Mouse (Mus musculus) gastrocnemius, postnatal 36 days (tissue): Measurements from ENCODE around the gene Gm10801. TPM values are rescaled to one million over a fixed set of nuclear protein-coding genes. Genes with fewer than 3 reads are reported as not detected.
"Not testable (repeated sequence)": the region's sequence is repeated elsewhere in the genome, so short reads cannot be mapped to it uniquely, and the experiment has no call there.

Experiments used
- DNase-seq, 2 experiments: peaks; one replicate each; pipeline ENCODE4 v3.0.0; 2022
- intact Hi-C: fragments of 180-260 bp; cut with DNase I; formaldehyde crosslinking; loops from one replicate; pipeline ENCODE4 v1.15.1; 2025
- long read RNA-seq, 2 experiments: library from polyadenylated mRNA; stranded (forward); transcript quantifications; one replicate each; pipeline ENCODE4 v2.0.0; 2021
- total RNA-seq, 2 experiments: library from RNA; stranded (reverse); gene quantifications; 2 replicates each; pipeline ENCODE4 v1.2.3; 2021

Gm10801 gene
- total RNA-seq = not detected
- long read RNA-seq, experiment 1 = 0 reads
- long read RNA-seq, experiment 2 = 0 reads

- DNase-seq, intact Hi-C loops: not testable (repeated sequence)
Measured at GRCm38 (mm10) chr2:98661937-98662336, at the start of gene Gm10801. TSS of gene Gm10801 (plus strand) at chr2:98662237.

DNA sequence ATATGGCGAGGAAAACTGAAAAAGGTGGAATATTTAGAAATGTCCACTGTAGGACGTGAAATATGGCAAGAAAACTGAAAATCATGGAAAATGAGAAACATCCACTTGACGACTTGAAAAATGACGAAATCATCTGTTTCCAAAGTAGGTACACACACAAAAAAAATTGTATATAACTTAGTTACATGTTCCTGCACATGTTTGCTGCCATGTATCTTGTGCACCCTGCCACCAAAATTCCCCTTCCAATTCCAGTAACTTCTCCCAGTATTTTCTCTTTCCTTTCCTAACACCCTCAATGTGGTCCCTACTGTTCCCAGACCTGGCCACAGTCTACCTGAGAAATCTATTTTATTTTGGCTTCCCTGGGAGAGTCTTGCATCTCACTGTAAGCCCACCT, 5.2 kb downstream of the Gm10801 start, which contains the start of gene Gm10800:
Gene Gm10800 (minus strand): TSS at position 101 of the 400 bp plus-strand sequence.
- DNase-seq, intact Hi-C loops: not testable (repeated sequence)

- intact Hi-C loops = no loop called here
- no peak for DNase-seq
Measured at GRCm38 (mm10) chr2:98697533-98697932, 35.5 kb downstream of the Gm10801 start.

Other genes starting within 250 kb of the Gm10801 start
- not detected for gene Gm10800, start 5.1 kb downstream of the Gm10801 start, total RNA-seq